In genomic region chr11:85713814-85714208, GRCm38 (mm10) we compare ENCODE assay signal across 8 mouse cellular contexts.
DNase-seq lines count a peak whose midpoint lies in the region; ATAC-seq and TF ChIP-seq lines count a peak whose summit lies in the region.
"Had no signal": no experiment of that assay in that cellular context is flagged by ENCODE, and none has a peak within 500 bp of the region (broad histone marks: within the 10 kb centered on the region; RNA-seq: fewer than 3 reads in every experiment).

No protein-coding gene starts in this region.

- no peak overlapping the region for H3K4me3 ChIP-seq in kidney, adult 2 months (ENCODE audit: insufficient read depth, low read depth, low read length)
- peak overlapping the region; percentile 24 to 50; a peak in 3 of 4 replicates for H3K4me3 ChIP-seq in MEL (ENCODE audit: control insufficient read depth in 1 of 2, insufficient read depth in 1 of 2, low read depth in 2 of 2, low read length in 2 of 2)
- peak overlapping the region; percentile 34; the same call in 1 of the 2 replicates for H3K4me3 ChIP-seq in embryonic facial prominence, embryonic 10.5 days
- H3K4me3 ChIP-seq in limb, embryonic 14.5 days (replicated peaks; ENCODE audit: low read length) = peak overlapping the region; percentile 2; the same call in 1 of the 2 replicates
- H3K4me3 ChIP-seq: left cerebral cortex, adult 2 months had no signal

- no peaks in the 10 kb centered on the region for H3K27me3 ChIP-seq in kidney, adult 2 months (replicated peaks; ENCODE audit: control insufficient read depth, insufficient read depth, low read length)
- no peaks in the 10 kb centered on the region for H3K27me3 ChIP-seq in MEL (ENCODE audit: control insufficient read depth in 1 of 2, insufficient read depth in 2 of 2, low read length in 2 of 2)
- H3K27me3 ChIP-seq in embryonic facial prominence, embryonic 10.5 days (replicated peaks; ENCODE audit: low read depth, poor library complexity, severe bottlenecking) = peaks cover 86% of the 10 kb centered on the region
- peaks cover 64% of the 10 kb centered on the region for H3K27me3 ChIP-seq in limb, embryonic 14.5 days (ENCODE audit: control insufficient read depth, insufficient read depth, low read length)

- H3K9ac ChIP-seq in MEL (ENCODE audit: control insufficient read depth, low read depth, low read length, poor library complexity, severe bottlenecking) = peak overlapping the region; percentile 56
- no peak overlapping the region for H3K9ac ChIP-seq in limb, embryonic 14.5 days (ENCODE audit: low read depth, low read length, severe bottlenecking)

- 0 out of 2 replicates have a peak, but pooled peaks cover 9% of the 10 kb centered on the region for H3K4me1 ChIP-seq in kidney, adult 2 months (ENCODE audit: control insufficient read depth, insufficient read depth, low read length)
- H3K4me1 ChIP-seq in MEL (ENCODE audit: control insufficient read depth in 1 of 2, insufficient read depth in 2 of 2, low read length in 2 of 2) = 0 out of 4 replicates have a peak, but pooled peaks cover 0 to 5% of the 10 kb centered on the region in 2 experiments
- peaks cover 60% of the 10 kb centered on the region for H3K4me1 ChIP-seq in embryonic facial prominence, embryonic 10.5 days
- peaks cover 32% of the 10 kb centered on the region for H3K4me1 ChIP-seq in limb, embryonic 14.5 days (ENCODE audit: control insufficient read depth, insufficient read depth, low read length)

- H3K4me2 ChIP-seq in limb, embryonic 14.5 days (replicated peaks; ENCODE audit: low read depth, low read length, severe bottlenecking) = peak overlapping the region; percentile 19; the same call in 1 of the 2 replicates

- peak overlapping the region; percentile 49 for H3K27ac ChIP-seq in kidney, adult 2 months (ENCODE audit: insufficient read depth, low read depth, low read length)
- no peak overlapping the region for H3K27ac ChIP-seq in MEL (ENCODE audit: control insufficient read depth, low read depth, low read length)
- H3K27ac ChIP-seq in embryonic facial prominence, embryonic 10.5 days (replicated peaks) = peak overlapping the region; percentile 55; the same call in 1 of the 2 replicates
- H3K27ac ChIP-seq in limb, embryonic 14.5 days (replicated peaks; ENCODE audit: low read depth, low read length) = no peak overlapping the region
- H3K27ac ChIP-seq: left cerebral cortex, adult 2 months had no signal

- no peak for TF ChIP-seq RAD21 in MEL (IDR thresholded peaks at IDR 0.05; ENCODE audit: low read depth, low read length)

- no peak for ATAC-seq in limb, embryonic 14.5 days (ENCODE audit: low FRiP score, low read depth)

- TF ChIP-seq CTCF in kidney, adult 2 months (conservative IDR thresholded peaks at IDR 0.05; ENCODE audit: insufficient read depth, insufficient read length, low read depth, low read length) = no peak
- TF ChIP-seq CTCF in MEL (IDR thresholded peaks at IDR 0.05 in 2 of 3, conservative IDR thresholded peaks at IDR 0.05 in 1 of 3; ENCODE audit: control insufficient read depth in 1 of 3, insufficient read depth in 1 of 3, low read depth in 2 of 3, low read length in 3 of 3, poor library complexity in 1 of 3, severe bottlenecking in 1 of 3) = no peak

- no peaks in the 10 kb centered on the region for H3K36me3 ChIP-seq in kidney, adult 2 months (ENCODE audit: control insufficient read depth, insufficient read depth, low read length)
- H3K36me3 ChIP-seq in MEL (ENCODE audit: control insufficient read depth in 1 of 2, insufficient read depth in 2 of 2, low read length in 2 of 2) = peaks cover 0 to 3% of the 10 kb centered on the region in 2 experiments; a peak in 1 of 4 replicates
- H3K36me3 ChIP-seq in embryonic facial prominence, embryonic 10.5 days (replicated peaks) = no peaks in the 10 kb centered on the region
- no peaks in the 10 kb centered on the region for H3K36me3 ChIP-seq in limb, embryonic 14.5 days (ENCODE audit: control insufficient read depth, insufficient read depth, low read length)

- TF ChIP-seq POLR2A in kidney, adult 2 months (IDR thresholded peaks at IDR 0.05; ENCODE audit: low read depth, low read length) = no peak
- no peak for TF ChIP-seq POLR2A in MEL (IDR thresholded peaks at IDR 0.05; ENCODE audit: control insufficient read depth in 1 of 2, insufficient read depth in 1 of 2, low read depth in 1 of 2, low read length in 2 of 2, poor library complexity in 1 of 2)
- no peak for TF ChIP-seq POLR2A in limb, embryonic 14.5 days (IDR thresholded peaks at IDR 0.05; ENCODE audit: borderline replicate concordance, extremely low read depth, insufficient read depth, insufficient read length)

- WGBS in kidney, adult 2 months = 35% methylated on average over 2 of the region's 2 CpGs
- WGBS in embryonic facial prominence, embryonic 10.5 days = 8% methylated on average over 2 of the region's 2 CpGs
- 12% methylated on average over 2 of the region's 2 CpGs for WGBS in limb, embryonic 14.5 days

- no peaks in the 10 kb centered on the region for H3K9me3 ChIP-seq in MEL (replicated peaks; ENCODE audit: insufficient read depth, low read length)
- H3K9me3 ChIP-seq in embryonic facial prominence, embryonic 10.5 days = no peaks in the 10 kb centered on the region
- H3K9me3 ChIP-seq in limb, embryonic 14.5 days (ENCODE audit: control insufficient read depth, low read length) = no peaks in the 10 kb centered on the region

- DNase-seq in kidney, adult 2 months = no peak
- no peak for DNase-seq in kidney, postnatal 4 days
- no peak for DNase-seq in MEL (ENCODE audit: low read depth, low spot score)
- DNase-seq in embryonic facial prominence, embryonic 10.5 days (ENCODE audit: low spot score) = no peak
- no peak for DNase-seq in limb, embryonic 14.5 days (ENCODE audit: low spot score)
- DNase-seq in spleen, adult 12 weeks (ENCODE audit: low spot score) = no peak
- DNase-seq in left cerebral cortex, adult 11 months (ENCODE audit: low spot score) = no peak

- TF ChIP-seq EP300 in MEL (IDR thresholded peaks at IDR 0.05; ENCODE audit: low read depth in 1 of 2, low read length in 2 of 2) = no peak

- no peaks in the 10 kb centered on the region for H3K79me2 ChIP-seq in MEL (ENCODE audit: control insufficient read depth, insufficient read depth, low read length, poor library complexity)

TF ChIP-seq in MEL, 35 proteins besides CTCF, POLR2A, EP300 and RAD21:
- TF ChIP-seq ETS1 (IDR thresholded peaks at IDR 0.05; ENCODE audit: low read depth, low read length) = no peak
- TF ChIP-seq POLR2AphosphoS5 (IDR thresholded peaks at IDR 0.05; ENCODE audit: borderline replicate concordance, low read depth, low read length) = no peak
- no peak for TF ChIP-seq ZC3H11A (IDR thresholded peaks at IDR 0.05; ENCODE audit: low read depth, low read length)
- TF ChIP-seq ZKSCAN1 (IDR thresholded peaks at IDR 0.05; ENCODE audit: low read depth, low read length) = no peak
- no peak for TF ChIP-seq USF1 (IDR thresholded peaks at IDR 0.05; ENCODE audit: low read depth, low read length)
- no peak for TF ChIP-seq NELFE (IDR thresholded peaks at IDR 0.05; ENCODE audit: low read depth, low read length)
- TF ChIP-seq RCOR1 (IDR thresholded peaks at IDR 0.05; ENCODE audit: low read depth, low read length) = no peak
- no peak for TF ChIP-seq GABPA (IDR thresholded peaks at IDR 0.05; ENCODE audit: low read depth, low read length)
- no peak for TF ChIP-seq USF2 (IDR thresholded peaks at IDR 0.05; ENCODE audit: borderline replicate concordance in 1 of 2, insufficient read depth in 1 of 2, low read depth in 1 of 2, low read length in 2 of 2)
- no peak for TF ChIP-seq ZMIZ1 (IDR thresholded peaks at IDR 0.05; ENCODE audit: low read depth, low read length)
- no peak for TF ChIP-seq CHD1 (IDR thresholded peaks at IDR 0.05; ENCODE audit: low read depth, low read length)
- no peak for TF ChIP-seq HCFC1 (IDR thresholded peaks at IDR 0.05; ENCODE audit: low read depth, low read length)
- no peak for TF ChIP-seq MYC (IDR thresholded peaks at IDR 0.05; ENCODE audit: low read depth, low read length)

Comparison
In these comparisons a context has a peak if more than half of its experiments do, and no peak if none do; other contexts are left out.
1. H3K27ac ChIP-seq: peak in kidney, adult 2 months (single experiment) and embryonic facial prominence, embryonic 10.5 days (single experiment); none in MEL (single experiment) and limb, embryonic 14.5 days (single experiment).